Mouse (Mus musculus): Measurements from ENCODE around the gene Dab2.

Dab2 gene

DNA sequence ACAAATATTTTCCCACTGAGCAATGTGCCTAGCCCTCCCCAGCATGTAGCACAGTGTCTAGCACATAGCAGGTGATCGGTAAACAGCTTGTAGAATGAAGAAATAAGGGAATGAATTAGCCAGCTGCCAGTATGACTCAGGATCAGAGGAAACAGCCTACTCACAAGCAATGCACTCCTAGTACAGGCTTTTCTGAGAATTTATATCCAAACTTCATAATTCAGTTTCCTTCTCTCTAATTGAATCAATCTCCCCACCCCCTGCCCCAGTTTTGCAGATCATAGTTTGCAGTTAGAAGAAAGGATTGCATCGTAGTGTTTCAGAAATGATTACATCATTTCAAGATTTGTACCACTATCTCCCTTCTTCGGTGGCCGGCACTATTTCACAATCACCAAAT lies 26.4 kb downstream of the Dab2 start:
- DNase-seq = peak; percentile 11

- DNase-seq = peak; percentile 21
Measured at GRCm38 (mm10) chr15:6331380-6331779, 31.8 kb downstream of the Dab2 start.

DNA sequence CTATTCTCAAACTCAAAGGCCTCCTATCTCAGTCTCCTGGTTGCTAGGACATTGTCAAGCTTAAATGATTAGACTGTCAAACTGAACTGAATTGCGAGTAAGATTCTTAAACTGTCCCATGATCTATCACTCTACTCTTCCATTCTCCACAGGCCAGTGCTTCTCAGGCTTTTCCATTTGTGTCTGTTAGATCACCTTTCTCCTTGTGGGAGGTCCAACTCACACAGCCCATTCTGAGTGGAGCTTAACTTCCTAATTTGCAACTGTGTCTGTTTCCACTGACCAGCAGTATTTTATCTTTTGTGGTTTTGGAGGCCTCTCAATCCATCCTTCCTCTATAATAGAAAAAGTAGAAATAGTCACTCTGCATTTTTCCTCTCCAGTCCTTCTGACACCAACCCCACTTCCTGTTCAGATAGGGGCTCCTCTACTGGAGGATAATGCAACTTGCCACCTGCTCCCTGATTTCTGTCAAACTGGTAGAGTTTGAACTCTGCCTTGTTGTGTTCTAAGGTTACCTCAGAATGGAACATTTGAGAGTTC lies 35.1 kb downstream of the Dab2 start:
- no peak for DNase-seq

DNA sequence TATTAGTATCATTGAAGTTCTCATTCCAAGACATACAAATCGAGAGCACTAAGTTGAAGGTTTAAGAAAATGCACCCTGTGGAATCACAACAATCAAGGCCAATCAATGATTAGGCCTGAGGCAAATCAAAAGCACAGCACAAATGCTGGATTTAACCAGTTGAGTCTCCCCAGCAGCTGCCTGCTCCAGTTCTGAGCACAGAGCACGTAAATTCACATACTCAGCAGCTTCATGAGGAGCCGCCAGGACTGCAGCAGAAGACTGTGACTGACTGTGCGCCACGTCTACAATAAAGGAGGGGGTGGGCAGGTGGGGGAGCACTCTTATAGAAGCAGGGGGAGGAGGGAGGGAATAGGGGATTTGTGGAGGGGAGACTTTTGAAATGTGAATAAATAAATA lies 40.2 kb downstream of the Dab2 start:
- DNase-seq = no peak

DNA sequence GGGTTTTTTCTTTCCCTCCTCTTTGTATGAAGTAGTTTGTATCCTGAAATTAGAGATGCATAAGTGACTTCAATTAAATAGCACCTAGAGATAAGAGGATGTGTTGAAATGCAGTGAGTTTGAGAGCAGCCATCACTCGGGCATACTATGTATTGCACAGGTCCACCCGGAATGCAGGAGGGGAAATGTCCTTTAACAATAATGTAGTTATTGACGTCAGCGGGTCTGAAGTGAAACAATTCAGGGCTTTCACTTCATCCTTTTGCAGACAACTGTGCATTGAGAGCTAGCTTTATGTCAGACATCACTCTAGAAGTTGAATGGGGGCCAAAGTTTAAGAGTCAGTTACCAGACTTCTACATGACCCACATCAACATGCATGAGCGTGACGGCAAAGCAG lies 40.8 kb downstream of the Dab2 start:
- peak; percentile 6 for DNase-seq

- peak; percentile 28 for DNase-seq
Measured at GRCm38 (mm10) chr15:6341427-6341826, 41.8 kb downstream of the Dab2 start.

- no peak for DNase-seq
Measured at GRCm38 (mm10) chr15:6353901-6354300, 54.3 kb downstream of the Dab2 start.

DNA sequence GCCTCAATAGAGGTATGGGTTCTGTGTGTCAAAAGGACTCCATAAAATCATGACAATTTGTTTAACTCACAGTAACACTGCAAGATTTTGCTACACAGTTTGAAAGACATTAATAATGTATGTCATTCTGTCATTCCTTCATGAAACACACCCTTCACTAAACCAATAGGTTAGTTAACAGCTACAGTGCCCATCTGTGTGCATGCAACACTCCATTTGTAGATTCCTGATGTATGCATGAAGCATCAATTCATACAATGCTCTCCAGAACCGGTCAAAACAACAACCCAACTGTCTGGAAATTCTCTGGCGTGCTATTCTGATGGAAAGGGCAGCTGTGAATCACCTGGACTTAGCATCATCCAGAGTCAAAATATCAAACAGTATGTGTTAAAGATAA lies 60.3 kb downstream of the Dab2 start:
- no peak for DNase-seq

- DNase-seq = no peak
Measured at GRCm38 (mm10) chr15:6369974-6370373, 70.4 kb downstream of the Dab2 start.

- DNase-seq = no peak
Measured at GRCm38 (mm10) chr15:6371486-6371885, 71.9 kb downstream of the Dab2 start.

- no peak for DNase-seq
Measured at GRCm38 (mm10) chr15:6375016-6375415, 75.4 kb downstream of the Dab2 start.

- DNase-seq = no peak
Measured at GRCm38 (mm10) chr15:6376001-6376400, 76.4 kb downstream of the Dab2 start.

DNA sequence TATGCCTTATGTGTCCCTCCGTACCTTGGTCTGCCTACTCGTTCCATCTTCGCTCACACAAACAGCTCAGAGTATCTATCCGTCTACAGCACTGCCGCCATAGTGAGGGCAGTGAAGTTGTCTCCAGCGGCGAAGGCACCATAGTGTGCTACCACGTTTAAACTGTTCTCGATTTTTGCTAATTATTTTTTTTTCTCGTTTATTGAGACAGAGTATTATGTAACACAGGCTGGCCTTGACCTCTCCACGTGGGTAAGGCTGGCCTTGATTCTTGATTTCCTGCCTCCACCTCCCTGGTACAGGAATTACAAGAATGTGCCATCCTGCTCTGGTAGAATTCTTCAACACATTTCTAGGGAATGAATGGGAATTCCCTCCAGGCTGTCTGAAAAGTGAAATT lies 77.2 kb downstream of the Dab2 start:
- no peak for DNase-seq

GRCm38 (mm10) chr15:6384027-6384426 lies 84.4 kb downstream of the Dab2 start:
- DNase-seq = no peak

GRCm38 (mm10) chr15:6385241-6385640 lies 85.7 kb downstream of the Dab2 start:
- no peak for DNase-seq

DNA sequence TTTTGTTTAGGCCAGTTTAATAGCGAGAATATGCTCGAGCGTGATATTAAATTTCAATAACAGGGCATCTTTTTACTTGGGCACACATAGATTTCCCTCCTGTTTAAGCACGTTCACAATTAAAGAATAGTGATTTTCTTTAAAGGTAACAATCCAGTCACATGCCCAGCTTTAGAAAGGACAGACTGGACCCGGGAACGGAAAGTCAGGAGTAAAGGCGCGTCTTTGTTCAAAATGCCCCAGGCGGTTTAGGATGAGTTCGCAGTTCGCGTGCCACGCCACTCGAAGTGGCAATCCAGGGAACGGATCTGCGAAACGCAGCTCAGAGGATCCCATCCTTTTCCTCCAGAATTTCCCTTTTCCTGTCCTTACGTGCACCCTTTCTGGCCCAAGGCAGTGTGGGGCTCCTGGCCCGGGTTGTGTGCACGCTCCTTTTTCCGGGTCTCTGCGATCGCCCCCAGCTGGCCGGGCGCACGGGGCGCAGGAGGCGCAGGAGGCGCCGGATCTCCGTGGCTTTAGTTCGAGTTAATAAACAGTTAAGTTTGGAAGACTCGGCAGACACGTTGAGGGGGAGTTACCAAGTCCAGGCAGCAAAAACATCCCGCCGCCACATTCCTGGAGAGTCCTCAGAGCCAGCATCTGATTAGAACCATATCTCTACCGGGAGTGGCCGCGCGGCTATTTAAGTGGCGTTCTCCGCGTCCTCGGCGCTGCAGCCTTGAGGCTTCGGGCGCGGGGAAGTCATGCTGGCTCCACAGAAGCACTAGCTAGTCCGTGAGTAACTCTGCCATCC lies 86.8 kb downstream of the Dab2 start:
- DNase-seq = peak; percentile 90

- DNase-seq = no peak
Measured at GRCm38 (mm10) chr15:6386961-6387728, 87.6 kb downstream of the Dab2 start.

GRCm38 (mm10) chr15:6387729-6388070 lies 88.1 kb downstream of the Dab2 start:
- no peak for DNase-seq

DNA sequence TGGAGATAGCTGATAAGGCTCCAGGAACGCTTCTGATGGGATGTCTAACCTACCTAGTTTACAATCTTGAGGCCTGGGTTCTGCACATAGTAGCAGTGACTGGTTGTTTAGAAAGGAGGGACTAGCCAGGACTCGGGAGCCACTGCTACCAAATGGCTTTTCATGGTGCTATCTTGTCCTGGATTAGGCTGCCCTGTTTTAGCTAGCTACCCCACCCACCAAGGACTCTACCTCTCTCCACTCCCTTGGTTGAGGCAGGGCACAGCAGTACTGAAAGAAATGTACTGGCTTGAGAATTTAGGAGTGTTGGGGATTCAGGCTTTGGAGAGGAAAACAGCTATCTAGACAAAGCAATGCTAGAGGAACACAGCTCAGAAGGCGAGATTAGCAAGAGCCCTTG lies 88.6 kb downstream of the Dab2 start:
- DNase-seq = no peak

- no peak for DNase-seq
Measured at GRCm38 (mm10) chr15:6388631-6389030, 89.0 kb downstream of the Dab2 start.

- no peak for DNase-seq
Measured at GRCm38 (mm10) chr15:6390106-6390505, 90.5 kb downstream of the Dab2 start.

- peak; percentile 78 for DNase-seq
Measured at GRCm38 (mm10) chr15:6390657-6391056, 91.1 kb downstream of the Dab2 start.

- no peak for DNase-seq
Measured at GRCm38 (mm10) chr15:6391886-6392285, 92.3 kb downstream of the Dab2 start.

- no peak for DNase-seq
Measured at GRCm38 (mm10) chr15:6393624-6394023, 94.0 kb downstream of the Dab2 start.

Data from lung, postnatal 36 days (tissue).